Mouse (Mus musculus) liver, adult 2 months (tissue): ENCODE results near the gene Dapk2.

Experiments used
- CTCF ChIP-seq: fragments of 200-500 bp; IDR thresholded peaks from 2 replicates; pipeline ENCODE4 v1.5.1; 2011; ENCODE audit warnings: low read depth, low read length, control low read depth
- POLR2A ChIP-seq: fragments of 200-500 bp; IDR thresholded peaks from 2 replicates; pipeline ENCODE4 v1.6.1; 2011; ENCODE audit warnings: low read length, control low read depth; ENCODE audit not compliant: insufficient read depth; ENCODE audit errors: extremely low read depth

DNA sequence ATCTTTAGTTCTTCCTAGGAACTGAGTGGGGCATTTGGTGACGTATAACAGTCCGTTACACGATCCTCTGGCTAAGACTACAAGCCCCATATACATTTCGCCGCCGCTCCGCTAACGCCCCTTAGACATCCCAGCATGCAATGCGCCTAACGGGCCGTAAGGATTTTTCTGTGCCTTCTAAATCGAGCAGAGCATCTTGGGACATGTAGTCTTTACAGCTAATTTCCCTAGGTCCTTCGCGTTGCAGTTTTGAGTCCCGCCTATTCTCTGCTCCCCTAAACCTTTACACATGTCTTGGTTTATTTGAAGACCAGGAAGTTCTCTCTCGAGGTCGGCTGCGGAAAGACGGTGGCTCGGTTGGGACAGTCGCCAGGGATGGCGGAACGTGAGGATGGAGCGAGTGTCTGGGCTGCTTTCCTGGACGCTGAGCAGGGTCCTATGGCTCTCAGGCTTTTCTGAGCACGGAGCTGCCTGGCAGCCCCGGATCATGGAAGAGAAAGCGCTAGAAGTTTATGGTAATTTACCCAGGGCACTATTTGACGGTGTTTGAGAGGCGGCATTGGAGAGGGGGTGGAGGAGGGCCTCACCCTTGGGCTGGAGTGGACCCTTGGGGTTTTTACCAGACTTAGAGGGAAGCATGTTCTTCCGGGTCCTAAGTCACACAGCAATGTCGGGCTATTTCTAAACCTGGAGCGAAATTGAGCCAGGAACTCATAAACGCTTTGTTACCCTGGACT, 31.4 kb upstream of the Dapk2 start, which contains the start of the genes Snx1 and Ciao2a:
- TF ChIP-seq POLR2A (0 out of 2 replicates have a peak, but pooled peaks have one; percentile 22), CTCF (no peak)
